Mouse (Mus musculus): Measurements from ENCODE around the gene Upk1a. TPM values are rescaled to one million over a fixed set of nuclear protein-coding genes. Genes with fewer than 3 reads are reported as not detected.
A peak's percentile ranks its signal among the peaks of the same experiment; 100 is the strongest.

Upk1a gene
- 0.33 and 0.37 TPM in 2 replicates for polyA plus RNA-seq (2015; fragmentation: Nextera tagmentation; extraction: Ambion mirVana)

DNA sequence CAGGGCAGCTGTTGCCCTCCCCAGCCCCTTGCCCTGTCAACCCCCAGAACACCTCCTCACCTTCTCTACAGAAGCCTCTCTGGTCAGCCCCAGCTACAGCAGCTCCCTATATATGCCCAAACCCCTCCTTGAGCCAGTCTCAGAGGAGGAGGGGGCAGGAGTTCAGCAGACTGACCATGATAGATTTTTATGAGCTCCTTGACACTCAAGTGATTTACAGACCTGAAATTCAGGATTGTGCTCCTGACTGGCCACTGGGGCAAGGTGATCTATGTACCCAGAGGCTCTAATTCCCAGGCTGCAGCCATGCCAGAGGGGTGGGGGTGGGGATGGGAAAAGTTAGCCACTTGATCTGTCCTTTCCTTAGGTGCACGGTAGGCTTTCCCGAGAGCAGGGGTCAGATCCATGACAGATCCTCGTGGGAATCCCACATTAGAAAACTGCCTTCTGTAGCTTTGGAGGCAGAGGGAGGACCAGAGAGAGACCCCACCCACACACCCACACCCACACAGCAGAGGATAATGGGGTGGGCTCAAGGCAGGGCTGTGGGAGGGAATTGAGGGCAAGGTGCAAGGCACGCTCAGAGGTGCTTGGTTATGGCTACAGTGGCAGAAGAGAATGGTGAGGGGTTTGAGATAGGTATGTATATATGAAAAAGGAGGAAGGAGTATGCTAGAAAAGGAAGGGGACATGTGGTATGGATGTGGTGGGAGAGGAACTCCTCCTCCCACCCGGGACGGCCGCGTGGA is at the start of gene Upk1a:
Upk1a (minus strand) TSS at position 194 of the 749 bp plus-strand sequence.
- no peak within 1 kb of the TSS for H3K4me2 ChIP-seq
- no peak within 1 kb of the TSS for H3K27ac ChIP-seq (replicated peaks)
- 77% methylated on average over 8 of the region's 8 CpGs for WGBS
- ATAC-seq (ENCODE audit: extremely low read depth, insufficient number of reproducible peaks, low FRiP score, low TSS enrichment), result no peak
- no peak within 1 kb of the TSS for H3K4me3 ChIP-seq
- H3K36me3 ChIP-seq, result peaks cover 29% of the 10 kb centered on the region
- peaks cover 14% of the 10 kb centered on the region for H3K4me1 ChIP-seq
- H3K9ac ChIP-seq, result no peak within 1 kb of the TSS
- H3K9me3 ChIP-seq, result no peaks in the 10 kb centered on the region
- 0 out of 2 replicates have a peak, but pooled peaks cover 3% of the 10 kb centered on the region for H3K27me3 ChIP-seq (replicated peaks)

DNA sequence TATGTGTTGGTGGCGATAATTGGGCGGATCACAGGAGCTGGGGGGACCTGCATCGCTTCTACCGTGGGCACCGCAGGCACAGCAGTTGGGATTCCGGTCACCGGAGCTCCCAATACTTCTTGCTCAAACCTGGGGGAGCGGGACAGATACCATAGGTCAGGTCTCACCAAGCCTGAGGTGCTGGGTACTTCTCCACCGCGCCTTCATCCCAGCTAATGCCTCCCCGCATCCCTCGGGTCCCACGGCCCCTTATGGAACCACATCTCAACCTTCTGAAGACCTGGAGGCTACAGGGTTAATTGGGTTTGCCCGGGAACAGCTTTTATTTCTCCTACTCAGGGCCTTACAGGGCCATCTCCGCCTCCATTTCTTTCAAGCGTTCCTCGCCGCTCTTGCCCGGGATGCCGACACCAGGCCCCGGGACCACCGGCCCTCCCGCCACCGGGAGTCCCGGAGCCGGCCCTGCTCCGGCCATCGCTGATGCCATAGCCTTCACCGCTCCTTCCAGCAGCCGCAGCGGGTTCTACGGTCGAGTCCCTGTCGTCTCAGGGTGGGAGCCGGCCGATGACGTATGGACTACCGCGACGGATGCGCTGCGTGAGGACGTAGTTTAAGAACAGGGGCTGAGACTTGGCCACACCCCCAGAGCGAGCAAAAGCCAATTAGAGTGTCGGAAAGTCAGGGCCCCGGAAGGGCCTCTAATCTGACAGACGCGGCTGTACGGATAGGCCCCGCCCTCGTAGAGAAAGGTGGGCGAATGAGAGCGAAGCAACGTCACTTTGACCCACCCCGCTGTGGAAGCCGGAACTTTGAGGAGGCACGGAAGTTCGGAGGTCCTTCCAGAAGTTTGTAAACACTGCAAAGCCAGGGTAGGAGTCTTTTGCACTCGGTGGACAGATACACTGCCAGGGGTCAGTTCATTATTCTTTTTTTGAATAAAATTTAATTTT is 37.2 kb upstream of the Upk1a start, which contains the start of gene Rbm42:
Rbm42 (minus strand) TSS at position 727 of the 950 bp plus-strand sequence.
- 1% methylated on average over 59 of the region's 59 CpGs for WGBS
- peaks cover 72% of the 10 kb centered on the region for H3K36me3 ChIP-seq
- peak within 1 kb of the TSS; percentile 58 for H3K27ac ChIP-seq (replicated peaks)
- H3K4me2 ChIP-seq, result peak within 1 kb of the TSS; percentile 99
- H3K4me1 ChIP-seq, result peaks cover 14% of the 10 kb centered on the region
- no peaks in the 10 kb centered on the region for H3K27me3 ChIP-seq (replicated peaks)
- peak within 1 kb of the TSS; percentile 97 for H3K4me3 ChIP-seq
- peak; percentile 98 for ATAC-seq (ENCODE audit: extremely low read depth, insufficient number of reproducible peaks, low FRiP score, low TSS enrichment)
- H3K9me3 ChIP-seq, result no peaks in the 10 kb centered on the region
- peak within 1 kb of the TSS; percentile 98 for H3K9ac ChIP-seq

DNA sequence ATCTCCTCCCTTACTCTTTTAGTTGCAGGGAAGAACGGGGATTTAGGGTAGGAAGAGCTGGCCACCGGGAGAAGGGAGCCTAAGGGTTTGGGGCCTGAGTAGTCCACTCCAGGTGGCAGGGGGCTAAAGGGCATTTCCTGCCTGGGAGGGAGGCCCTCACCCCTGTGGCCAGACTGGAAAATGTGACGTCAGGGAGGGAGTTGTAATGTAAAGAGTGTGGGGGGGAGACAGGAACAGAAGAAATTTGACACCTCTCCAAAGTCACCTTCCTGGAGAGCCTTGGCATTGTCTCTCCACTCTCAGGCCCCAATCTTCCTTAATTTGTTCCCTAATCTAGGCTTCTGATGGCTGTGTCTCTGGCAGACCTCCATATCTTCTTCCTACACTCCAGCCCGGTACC is 26.4 kb upstream of the Upk1a start:
- Histone ChIP-seq H3K27me3 (replicated peaks) (peaks cover 27% of the 10 kb centered on the region), H3K4me2 (no peak overlapping the region), H3K27ac (replicated peaks) (0 out of 2 replicates have a peak overlapping the region, but pooled peaks have one; percentile 45), H3K36me3 (peaks cover 45% of the 10 kb centered on the region), H3K9me3 (no peaks in the 10 kb centered on the region), H3K4me1 (peaks cover 32% of the 10 kb centered on the region), H3K4me3 (no peak overlapping the region), H3K9ac (0 out of 2 replicates have a peak overlapping the region, but pooled peaks have one; percentile 21)
- WGBS, result 10% methylated on average over 4 of the region's 4 CpGs
- no peak for ATAC-seq (ENCODE audit: extremely low read depth, insufficient number of reproducible peaks, low FRiP score, low TSS enrichment)

DNA sequence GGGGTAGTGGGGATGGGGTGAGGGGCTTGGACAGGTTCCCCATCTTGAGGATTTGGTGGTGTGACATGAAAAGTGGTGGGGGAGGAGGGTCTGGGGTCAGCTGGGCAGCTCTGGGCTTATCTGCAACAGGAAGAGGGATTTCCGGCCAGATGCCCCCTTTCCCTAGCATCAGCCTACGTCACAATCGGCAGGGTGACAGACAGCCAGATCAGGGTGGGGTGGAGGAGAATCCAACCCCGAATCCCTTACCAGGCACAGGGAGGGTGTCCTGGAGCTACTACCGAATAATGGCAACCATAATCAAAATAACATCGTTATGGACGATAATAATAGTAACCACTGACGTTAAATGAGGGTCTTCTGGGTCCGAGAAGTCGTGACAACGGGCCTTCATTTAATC is 23.7 kb upstream of the Upk1a start:
- 15% methylated on average over 11 of the region's 11 CpGs for WGBS
- H3K4me2 ChIP-seq, result peak overlapping the region; percentile 27; the same call in 1 of the 2 replicates
- peaks cover 52% of the 10 kb centered on the region for H3K27me3 ChIP-seq (replicated peaks)

DNA sequence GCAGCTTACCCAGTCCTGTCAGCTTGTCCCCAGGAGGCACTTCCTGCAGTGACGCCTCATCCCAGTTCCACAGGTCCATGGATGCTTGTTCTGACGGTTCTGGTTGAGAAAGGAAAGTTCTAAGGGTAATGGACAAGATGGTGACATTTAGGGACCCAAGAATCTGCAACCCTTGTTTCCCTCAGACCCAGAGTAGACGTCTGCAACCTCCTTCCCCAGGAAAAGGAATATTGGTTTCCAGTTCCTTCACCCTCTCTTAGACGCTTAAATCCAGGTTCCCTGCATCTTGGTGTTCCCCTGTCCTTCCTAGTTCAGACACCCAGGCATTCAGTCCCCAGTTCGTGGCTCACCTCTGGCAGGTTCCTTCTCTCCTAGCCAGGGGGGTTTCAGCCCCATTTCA is 23.1 kb upstream of the Upk1a start, which contains the start of gene Etv2:
Etv2 (minus strand) TSS at position 101 of the 400 bp plus-strand sequence.
- Histone ChIP-seq H3K36me3 (peaks cover 11% of the 10 kb centered on the region), H3K4me1 (peaks cover 32% of the 10 kb centered on the region), H3K27me3 (replicated peaks) (peaks cover 59% of the 10 kb centered on the region), H3K9me3 (no peaks in the 10 kb centered on the region), H3K9ac (peak within 1 kb of the TSS; percentile 61), H3K27ac (replicated peaks) (no peak within 1 kb of the TSS), H3K4me3 (peak within 1 kb of the TSS; percentile 39), H3K4me2 (peak within 1 kb of the TSS; percentile 60)
- no peak for ATAC-seq (ENCODE audit: extremely low read depth, insufficient number of reproducible peaks, low FRiP score, low TSS enrichment)
- WGBS, result 7% methylated on average over 5 of the region's 5 CpGs

More for the DNA sequence above, 23.7 kb upstream of the Upk1a start:
- H3K9ac ChIP-seq, result no peak overlapping the region
- H3K36me3 ChIP-seq, result peaks cover 18% of the 10 kb centered on the region
- peaks cover 32% of the 10 kb centered on the region for H3K4me1 ChIP-seq
- H3K27ac ChIP-seq (replicated peaks), result no peak overlapping the region
- H3K9me3 ChIP-seq, result no peaks in the 10 kb centered on the region
- no peak for ATAC-seq (ENCODE audit: extremely low read depth, insufficient number of reproducible peaks, low FRiP score, low TSS enrichment)
- H3K4me3 ChIP-seq, result no peak overlapping the region

DNA sequence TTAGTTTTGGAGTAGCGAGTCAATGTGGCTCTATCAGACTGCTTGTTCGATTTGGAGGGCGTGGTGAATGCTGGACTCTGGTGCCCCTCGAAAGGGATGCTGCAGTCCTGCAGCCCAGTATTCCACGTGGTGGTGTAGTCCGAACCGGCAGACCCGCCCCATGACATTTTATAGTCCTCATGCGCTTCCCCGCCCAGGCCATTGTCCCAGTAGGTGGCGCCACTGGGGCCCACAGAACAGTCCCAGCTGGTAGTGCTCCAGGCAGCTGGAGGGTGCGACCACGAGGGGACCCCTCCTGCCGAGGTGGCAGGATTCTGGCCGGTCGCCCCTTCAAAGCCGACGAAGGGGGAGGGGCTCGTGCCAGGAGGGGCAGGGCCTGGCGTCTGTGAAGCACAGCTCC is 22.0 kb upstream of the Upk1a start:
- H3K4me3 ChIP-seq, result peak overlapping the region; percentile 39
- peak overlapping the region; percentile 60 for H3K4me2 ChIP-seq
- no peaks in the 10 kb centered on the region for H3K9me3 ChIP-seq
- H3K36me3 ChIP-seq, result no peaks in the 10 kb centered on the region
- 1% methylated on average over 20 of the region's 20 CpGs for WGBS
- peaks cover 70% of the 10 kb centered on the region for H3K27me3 ChIP-seq (replicated peaks)
- peak overlapping the region; percentile 61 for H3K9ac ChIP-seq
- peaks cover 28% of the 10 kb centered on the region for H3K4me1 ChIP-seq
- no peak for ATAC-seq (ENCODE audit: extremely low read depth, insufficient number of reproducible peaks, low FRiP score, low TSS enrichment)
- H3K27ac ChIP-seq (replicated peaks), result no peak overlapping the region

DNA sequence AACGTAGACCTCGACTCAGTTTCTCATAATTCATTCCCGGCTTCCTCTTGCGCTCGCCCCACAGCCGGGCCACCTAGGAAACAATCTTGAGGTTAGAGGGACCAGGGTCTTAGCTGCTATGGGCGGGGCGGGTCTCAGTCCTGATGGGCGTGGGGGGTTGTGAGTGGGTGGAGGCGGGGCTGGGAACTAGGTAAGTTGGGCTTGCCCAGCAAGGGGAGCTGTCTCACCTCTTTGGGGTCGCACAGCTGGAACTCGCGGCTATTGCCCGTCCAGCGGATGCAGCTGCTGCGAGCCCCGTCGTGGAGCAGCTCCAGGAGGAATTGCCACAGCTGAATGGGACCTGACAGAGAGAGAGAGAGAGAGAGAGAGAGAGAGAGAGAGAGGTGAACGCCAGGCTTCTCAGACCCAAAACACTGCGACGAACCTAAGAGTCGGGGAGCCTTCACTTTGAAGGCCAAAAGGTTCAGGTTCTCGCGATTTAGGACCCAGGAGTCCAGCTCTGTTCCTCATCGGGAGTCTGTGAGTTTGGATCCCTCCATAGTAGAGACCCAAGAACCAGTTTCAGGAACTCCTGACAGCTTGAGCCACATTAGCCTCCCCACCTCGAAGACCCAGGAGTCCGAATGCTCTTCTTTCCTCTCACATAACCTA is 21.2 kb upstream of the Upk1a start:
- Histone ChIP-seq H3K36me3 (no peaks in the 10 kb centered on the region), H3K9ac (peak overlapping the region; percentile 61; the same call in 1 of the 2 replicates), H3K27ac (replicated peaks) (no peak overlapping the region), H3K27me3 (replicated peaks) (peaks cover 77% of the 10 kb centered on the region), H3K4me1 (peaks cover 21% of the 10 kb centered on the region), H3K4me3 (0 out of 2 replicates have a peak overlapping the region, but pooled peaks have one; percentile 39), H3K9me3 (no peaks in the 10 kb centered on the region), H3K4me2 (peak overlapping the region; percentile 60)
- ATAC-seq (ENCODE audit: extremely low read depth, insufficient number of reproducible peaks, low FRiP score, low TSS enrichment), result no peak
- WGBS, result 11% methylated on average over 27 of the region's 27 CpGs

DNA sequence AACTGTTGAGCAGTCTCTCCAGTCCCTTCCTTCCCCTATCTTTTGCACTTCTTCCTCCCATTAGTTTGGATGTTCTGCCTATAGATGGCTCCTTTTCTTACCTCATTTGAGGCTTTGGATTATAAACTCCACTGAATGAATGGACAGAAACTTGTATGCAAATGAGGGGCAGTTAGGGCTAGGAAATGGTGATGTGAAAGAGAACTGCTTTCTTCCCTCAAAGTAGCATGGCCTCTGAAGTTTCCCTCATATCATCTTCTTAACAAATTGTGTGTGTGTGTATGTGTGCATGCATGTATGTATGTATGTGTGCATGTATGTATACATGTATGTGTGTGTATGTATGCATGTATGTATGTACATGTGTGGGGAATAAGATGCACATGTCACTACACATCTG is 16.4 kb upstream of the Upk1a start:
- Histone ChIP-seq H3K27me3 (replicated peaks) (peaks cover 54% of the 10 kb centered on the region), H3K27ac (replicated peaks) (no peak overlapping the region), H3K4me3 (no peak overlapping the region), H3K4me1 (peaks cover 12% of the 10 kb centered on the region), H3K9me3 (no peaks in the 10 kb centered on the region), H3K9ac (no peak overlapping the region), H3K4me2 (no peak overlapping the region), H3K36me3 (peaks cover 8% of the 10 kb centered on the region)
- ATAC-seq (ENCODE audit: extremely low read depth, insufficient number of reproducible peaks, low FRiP score, low TSS enrichment), result no peak

DNA sequence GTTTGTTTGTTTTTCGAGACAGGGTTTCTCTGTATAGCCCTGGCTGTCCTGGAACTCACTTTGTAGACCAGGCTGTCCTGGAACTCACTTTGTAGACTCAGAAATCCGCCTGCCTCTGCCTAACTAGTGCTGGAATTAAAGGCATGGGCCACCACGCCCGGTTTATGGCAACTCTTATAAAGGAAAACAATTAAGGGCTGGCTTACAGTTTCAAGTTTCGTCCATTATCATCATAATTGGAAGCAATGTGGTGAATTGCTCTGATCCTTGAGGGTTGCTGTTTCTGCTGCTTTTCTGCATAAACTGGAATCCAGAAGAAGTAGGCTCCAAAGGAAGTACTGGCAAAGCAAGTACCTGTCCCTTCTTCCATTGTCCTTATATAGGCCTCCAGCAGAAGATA is 14.0 kb upstream of the Upk1a start:
- H3K4me2 ChIP-seq, result peak overlapping the region; percentile 93
- H3K36me3 ChIP-seq, result peaks cover 31% of the 10 kb centered on the region
- no peak overlapping the region for H3K9ac ChIP-seq
- 79% methylated on average over 5 of the region's 5 CpGs for WGBS
- peaks cover 22% of the 10 kb centered on the region for H3K4me1 ChIP-seq
- H3K9me3 ChIP-seq, result no peaks in the 10 kb centered on the region
- no peak for ATAC-seq (ENCODE audit: extremely low read depth, insufficient number of reproducible peaks, low FRiP score, low TSS enrichment)
- no peak overlapping the region for H3K27ac ChIP-seq (replicated peaks)
- peaks cover 31% of the 10 kb centered on the region for H3K27me3 ChIP-seq (replicated peaks)
- no peak overlapping the region for H3K4me3 ChIP-seq

DNA sequence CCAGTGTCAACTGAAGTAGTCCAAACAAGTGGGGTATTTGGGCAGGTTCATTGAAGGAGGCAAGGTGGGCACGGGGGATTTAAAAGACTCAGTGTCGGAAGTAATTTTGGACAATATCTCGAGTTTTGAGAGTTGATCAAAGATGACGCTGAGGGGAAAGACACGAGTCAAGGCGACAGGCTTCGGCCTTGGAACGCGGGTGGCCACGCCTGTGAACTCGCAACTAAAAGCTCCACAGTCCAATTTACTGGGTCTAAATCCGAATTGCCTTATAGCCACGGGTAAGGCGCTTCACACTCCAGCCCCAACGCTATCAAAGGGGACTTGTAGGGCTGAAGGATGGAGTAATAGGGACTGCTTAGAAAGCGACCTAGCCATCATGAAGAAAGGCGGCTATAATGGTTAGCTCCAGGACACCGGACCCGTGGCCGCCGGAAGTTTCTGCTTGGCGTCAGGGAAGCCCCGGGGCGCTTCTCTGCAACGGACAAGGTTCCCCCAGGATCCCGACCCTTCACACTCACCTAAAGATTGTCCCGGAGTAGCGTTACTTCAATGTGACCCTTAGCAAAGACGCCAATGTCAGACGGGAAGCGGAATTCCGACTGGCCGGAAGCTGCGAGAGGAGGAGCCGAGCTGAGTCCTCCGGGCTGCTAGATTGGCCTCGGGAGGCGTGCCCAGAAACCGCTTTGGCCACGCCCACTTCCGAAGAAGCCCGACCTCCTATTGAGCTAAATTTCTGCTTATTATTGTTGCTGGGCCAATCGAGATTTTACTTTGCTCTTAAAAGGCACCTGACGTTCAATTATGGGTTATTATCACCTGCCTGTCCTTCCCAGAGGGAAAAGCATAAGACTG is 13.1 kb upstream of the Upk1a start, which contains the start of gene Cox6b1:
Cox6b1 (minus strand) TSS at position 622 of the 855 bp plus-strand sequence.
- no peaks in the 10 kb centered on the region for H3K9me3 ChIP-seq
- WGBS, result 1% methylated on average over 44 of the region's 44 CpGs
- H3K27me3 ChIP-seq (replicated peaks), result peaks cover 22% of the 10 kb centered on the region
- H3K4me3 ChIP-seq, result peak within 1 kb of the TSS; percentile 93
- H3K36me3 ChIP-seq, result peaks cover 39% of the 10 kb centered on the region
- peak; percentile 78; the same call in 1 of the 2 replicates for ATAC-seq (ENCODE audit: extremely low read depth, insufficient number of reproducible peaks, low FRiP score, low TSS enrichment)
- H3K9ac ChIP-seq, result peak within 1 kb of the TSS; percentile 96
- peak within 1 kb of the TSS; percentile 93 for H3K4me2 ChIP-seq
- H3K4me1 ChIP-seq, result peaks cover 22% of the 10 kb centered on the region
- H3K27ac ChIP-seq (replicated peaks), result peak within 1 kb of the TSS; percentile 76

Measured in heart, embryonic 13.5 days (tissue).